Mouse (Mus musculus) stomach, postnatal 0 days (tissue): ENCODE measurements around the gene Nfasc.

ENCODE experiments used
- CTCF ChIP-seq: IDR thresholded peaks from 2 replicates; pipeline ENCODE4 v1.5.1; 2016; ENCODE audit warnings: antibody characterized with exemption, low read depth, mild to moderate bottlenecking, moderate library complexity
- EP300 ChIP-seq: optimal IDR thresholded peaks from 2 replicates; pipeline ENCODE3; 2016; ENCODE audit warnings: antibody characterized with exemption

DNA sequence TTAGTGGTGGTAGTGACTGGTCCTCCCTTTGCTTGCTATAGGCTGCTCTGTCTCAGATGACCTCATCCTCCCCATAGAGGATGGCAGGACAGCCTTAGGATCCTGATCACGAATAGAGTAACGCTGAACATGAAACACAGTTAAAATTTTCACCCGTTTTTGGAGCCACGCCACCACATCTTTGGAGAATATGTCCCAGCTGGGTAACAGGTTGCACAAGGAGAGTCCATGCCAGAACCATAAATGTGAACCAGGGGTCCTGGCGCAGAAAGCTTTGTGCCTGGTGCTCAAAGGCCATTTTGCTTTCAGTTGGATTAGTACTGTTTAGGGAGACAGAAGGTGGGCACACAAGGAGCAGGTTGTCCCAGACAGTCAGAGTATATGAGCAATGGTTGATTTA is 143.6 kb downstream of the Nfasc start:
- TF ChIP-seq CTCF (no peak), EP300 (no peak)
